Mouse (Mus musculus) retina, embryonic 14.5 days (tissue): ENCODE measurements at regions not wholly inside any gene's neighbourhood (a gene's known extent, or its start where the extent isn't known, plus 50 kb on each side); places are given as distances from the start of the nearest gene placed in this dataset.

Source experiments
- DNase-seq: peaks from one replicate; pipeline ENCODE4 v3.0.0-alpha.2; 2015; ENCODE audit warnings: low spot score

GRCm38 (mm10) chr10:35855110-35855509 is 143.4 kb upstream of the Amd2 start:
- peak; percentile 59 for DNase-seq

- no peak for DNase-seq
Measured at GRCm38 (mm10) chr10:35835257-35835656, 123.6 kb upstream of the Amd2 start.
